10 mouse cellular contexts compared by ENCODE assay signal in genomic region chr1:65122574-65123372, GRCm38 (mm10). TPM values are rescaled to one million over a fixed set of nuclear protein-coding genes. Genes with fewer than 3 reads are reported as not detected.
DNase-seq lines count a peak whose midpoint lies in the region; ATAC-seq and TF ChIP-seq lines count a peak whose summit lies in the region.
"Had no signal": no experiment of that assay in that cellular context is flagged by ENCODE, and none has a peak within 500 bp of the region (broad histone marks: within the 10 kb centered on the region; RNA-seq: fewer than 3 reads in every experiment).

TSS of gene D630023F18Rik (minus strand) at chr1:65123214.

- peak within 1 kb of the TSS; percentile 64 for H3K4me2 ChIP-seq in heart, embryonic 12.5 days
- H3K4me2 ChIP-seq in forebrain, embryonic 14.5 days (ENCODE audit: low read length), result peak within 1 kb of the TSS; percentile 43; the same call in 1 of the 2 replicates
- peak within 1 kb of the TSS; percentile 39 for H3K4me2 ChIP-seq in stomach, postnatal 0 days (replicated peaks; ENCODE audit: low read depth)

- 0 out of 2 replicates have a peak, but pooled peaks cover 4% of the 10 kb centered on the region for H3K4me1 ChIP-seq in heart, embryonic 12.5 days (replicated peaks)
- H3K4me1 ChIP-seq in forebrain, embryonic 14.5 days (ENCODE audit: control insufficient read depth, insufficient read depth, low read length), result no peaks in the 10 kb centered on the region
- H3K4me1 ChIP-seq in stomach, postnatal 0 days (replicated peaks; ENCODE audit: control insufficient read depth, insufficient read depth), result no peaks in the 10 kb centered on the region

- no peaks in the 10 kb centered on the region for H3K36me3 ChIP-seq in heart, embryonic 12.5 days
- H3K36me3 ChIP-seq in forebrain, embryonic 14.5 days (ENCODE audit: control insufficient read depth, insufficient read depth, low read length), result no peaks in the 10 kb centered on the region
- no peaks in the 10 kb centered on the region for H3K36me3 ChIP-seq in stomach, postnatal 0 days (ENCODE audit: control insufficient read depth, insufficient read depth, low read length)

- peak within 1 kb of the TSS; percentile 50; the same call in 1 of the 2 replicates for H3K9ac ChIP-seq in heart, embryonic 12.5 days
- H3K9ac ChIP-seq in forebrain, embryonic 14.5 days (ENCODE audit: low read length), result peak within 1 kb of the TSS; percentile 54; the same call in 1 of the 2 replicates
- H3K9ac ChIP-seq in stomach, postnatal 0 days (ENCODE audit: low read length), result no peak within 1 kb of the TSS

- peak within 1 kb of the TSS; percentile 36 for H3K4me3 ChIP-seq in heart, embryonic 12.5 days
- H3K4me3 ChIP-seq in forebrain, embryonic 14.5 days (ENCODE audit: low read depth, low read length), result no peak within 1 kb of the TSS
- H3K4me3 ChIP-seq in stomach, postnatal 0 days (ENCODE audit: low read depth, low read length), result no peak within 1 kb of the TSS

- H3K27me3 ChIP-seq in heart, embryonic 12.5 days (replicated peaks), result no peaks in the 10 kb centered on the region
- no peaks in the 10 kb centered on the region for H3K27me3 ChIP-seq in forebrain, embryonic 14.5 days (replicated peaks; ENCODE audit: control insufficient read depth, insufficient read depth, low read length)
- H3K27me3 ChIP-seq in stomach, postnatal 0 days (ENCODE audit: control insufficient read depth, insufficient read depth, low read length), result no peaks in the 10 kb centered on the region

- 21% methylated on average over 9 of the region's 9 CpGs for WGBS in heart, embryonic 12.5 days
- 23% methylated on average over 9 of the region's 9 CpGs for WGBS in forebrain, embryonic 14.5 days
- WGBS in stomach, postnatal 0 days, result 27% methylated on average over 9 of the region's 9 CpGs

- ATAC-seq in heart, embryonic 12.5 days (ENCODE audit: insufficient number of reproducible peaks, low FRiP score), result no peak
- no peak; the same call in 1 of the 2 replicates for ATAC-seq in forebrain, embryonic 14.5 days
- no peak for ATAC-seq in stomach, postnatal 0 days (ENCODE audit: low FRiP score, low TSS enrichment)

- no peak within 1 kb of the TSS for H3K27ac ChIP-seq in heart, embryonic 12.5 days (ENCODE audit: poor library complexity, severe bottlenecking)
- H3K27ac ChIP-seq in forebrain, embryonic 14.5 days (ENCODE audit: low read depth, low read length), result no peak within 1 kb of the TSS
- no peak within 1 kb of the TSS for H3K27ac ChIP-seq in stomach, postnatal 0 days (replicated peaks)

- no peak for DNase-seq in heart, adult 18-20 months
- DNase-seq in ES-CJ7 (ENCODE audit: low read depth, low spot score), result peak; percentile 44
- DNase-seq in forebrain, embryonic 14.5 days (ENCODE audit: low spot score), result peak; percentile 15
- DNase-seq in left cerebral cortex, postnatal 36 days (ENCODE audit: low spot score in 2 of 2), result peak; percentile 14 to 26
- no peak for DNase-seq in stomach, postnatal 0 days (ENCODE audit: low spot score)
- no peak for DNase-seq in adrenal gland, postnatal 10 days
- no peak for DNase-seq in adrenal gland, postnatal 36 days

- intact Hi-C loops in left cerebral cortex, postnatal 36 days (cut with DNase I), result no loop called here

- no peaks in the 10 kb centered on the region for H3K9me3 ChIP-seq in heart, embryonic 12.5 days (replicated peaks)
- H3K9me3 ChIP-seq in forebrain, embryonic 14.5 days (replicated peaks; ENCODE audit: control insufficient read depth, low read length), result no peaks in the 10 kb centered on the region
- H3K9me3 ChIP-seq in stomach, postnatal 0 days (ENCODE audit: control insufficient read depth, low read length), result no peaks in the 10 kb centered on the region

- no peak for TF ChIP-seq EP300 in stomach, postnatal 0 days (optimal IDR thresholded peaks at IDR 0.05)

- no peak for TF ChIP-seq CTCF in stomach, postnatal 0 days (IDR thresholded peaks at IDR 0.05; ENCODE audit: low read depth)

RNA-seq across cellular contexts. Expression of gene D630023F18Rik, which starts in this region (rescaled TPM):
- 0.08 TPM in 1 of 2 replicates, not detected in the other for polyA plus RNA-seq in heart, embryonic 12.5 days (2016; fragmentation: Nextera tagmentation; extraction: Ambion mirVana)
- total RNA-seq in heart, adult 18-20 months (2021), result not detected
- 0.79 and 0.99 TPM in 2 replicates for polyA plus RNA-seq in forebrain, embryonic 14.5 days (2014; fragmentation: Nextera tagmentation; extraction: Ambion mirVana)
- total RNA-seq in left cerebral cortex, postnatal 36 days (2021), result 1 to 10 TPM; 6.7 to 7.2 TPM
- 0.16 and 0.27 TPM in 2 replicates for polyA plus RNA-seq in stomach, postnatal 0 days (2015; fragmentation: Nextera tagmentation; extraction: Ambion mirVana)
- under 1 TPM; 0.24 to 0.36 TPM for total RNA-seq in adrenal gland, postnatal 10 days (2021)
- total RNA-seq in adrenal gland, postnatal 36 days (2021), result not detected
- total RNA-seq: hematopoietic stem cell, adult 5-6 weeks; MEL had no signal

Comparison
In these comparisons a context has a peak if more than half of its experiments do, and no peak if none do; other contexts are left out.
1. RNA of gene D630023F18Rik (total RNA-seq): 6.7 to 7.2 TPM in left cerebral cortex, postnatal 36 days; 0.24 to 0.36 TPM in adrenal gland, postnatal 10 days, not detected in heart, adult 18-20 months and not detected in adrenal gland, postnatal 36 days; every median in the first group is over 4 times any median in the second.
2. Peak in DNase-seq, H3K9ac ChIP-seq and H3K4me2 ChIP-seq in forebrain, embryonic 14.5 days; RNA of the gene not detected or under 1 TPM.
3. DNase-seq: peak in ES-CJ7 (single experiment) and left cerebral cortex, postnatal 36 days (2 of 2); none in heart, adult 18-20 months (0 of 2), stomach, postnatal 0 days (single experiment), adrenal gland, postnatal 10 days (single experiment) and adrenal gland, postnatal 36 days (0 of 2).
4. Peak in every context shown above with its lines, with median percentiles within 50 percentile points of each other: H3K4me2 ChIP-seq.